Mouse (Mus musculus) small intestine, adult 2 months (tissue): Measurements from ENCODE around the gene Atp8a1.

Experiments
- CTCF ChIP-seq: fragments of 200-500 bp; IDR thresholded peaks from 2 replicates; pipeline ENCODE4 v1.5.1; 2012; ENCODE audit warnings: low read depth, mild to moderate bottlenecking, control low read depth, inconsistent platforms, low read length, moderate library complexity, mixed read lengths; ENCODE audit not compliant: insufficient replicate concordance, insufficient read length; ENCODE audit errors: extremely low read depth
- POLR2A ChIP-seq: fragments of 200-500 bp; IDR thresholded peaks from 2 replicates; pipeline ENCODE4 v1.6.1; 2012; ENCODE audit warnings: low read depth, mild to moderate bottlenecking, control low read depth, inconsistent platforms, low read length, moderate library complexity

DNA sequence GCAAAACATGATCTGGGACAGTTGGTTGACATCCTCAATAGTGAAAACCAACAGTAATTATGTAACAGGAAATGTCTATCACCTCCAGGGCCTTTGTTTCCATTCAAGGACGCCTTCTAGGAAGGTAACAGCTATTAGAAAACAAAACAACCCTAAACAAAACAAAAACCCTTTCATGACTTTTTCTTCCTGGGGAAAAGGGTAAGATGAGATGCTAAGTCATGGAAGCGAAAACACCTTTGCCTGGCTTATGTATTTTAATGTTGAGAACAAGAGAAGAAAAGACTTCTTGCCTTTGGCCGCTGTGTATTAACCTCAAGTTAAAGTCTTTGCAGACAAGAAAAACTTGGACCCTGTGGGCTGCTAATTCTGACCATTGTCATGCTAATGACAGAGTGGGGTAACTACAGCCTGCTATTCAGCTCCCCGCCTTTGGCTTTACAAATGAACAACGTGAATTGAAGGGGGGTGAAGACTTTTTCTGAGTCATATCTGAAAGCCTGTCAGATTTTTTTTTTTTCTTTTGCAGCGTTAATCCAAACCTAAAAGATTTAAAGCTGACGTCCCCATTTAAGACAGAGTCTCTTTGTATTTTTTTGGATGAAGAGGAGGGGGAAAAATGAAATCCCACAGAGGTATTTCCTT lies 214.0 kb downstream of the Atp8a1 start:
- TF ChIP-seq CTCF (no peak), POLR2A (no peak)
